Mouse (Mus musculus) urinary bladder, postnatal 14 days (tissue): ENCODE measurements around the gene Cdk15.
A peak's percentile ranks its signal among the peaks of the same experiment; 100 is the strongest.

Experiments
- DNase-seq: peaks from one replicate; pipeline ENCODE4 v3.0.0; 2021; ENCODE audit warnings: low spot score

Cdk15 gene

DNA sequence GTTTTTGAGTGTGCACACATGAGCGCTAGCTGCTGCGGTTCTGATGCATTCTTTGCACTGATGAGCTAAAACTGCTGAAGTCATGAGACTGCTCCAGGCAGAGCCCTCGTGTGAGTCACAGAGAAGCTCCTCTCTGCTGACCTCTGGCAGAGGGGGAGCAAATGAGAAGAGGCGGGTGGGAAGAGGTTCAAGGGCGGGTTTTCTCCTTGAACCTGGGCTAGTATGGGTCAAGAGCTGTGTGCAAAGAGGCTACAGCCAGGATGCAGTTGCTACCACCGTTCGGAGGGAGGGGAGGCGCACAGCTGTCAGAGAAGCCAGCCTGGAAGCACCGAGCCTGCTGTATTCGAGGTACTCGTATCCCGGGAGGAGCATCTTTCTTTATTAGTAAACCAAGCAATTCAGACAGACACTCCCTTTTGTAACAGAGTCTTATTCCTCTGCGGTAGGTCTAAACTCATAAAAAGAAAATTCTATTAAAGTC is at the start of gene Cdk15:
Cdk15 (plus strand) TSS at position 156 of the 481 bp plus-strand sequence.
- DNase-seq: peak; percentile 34

DNA sequence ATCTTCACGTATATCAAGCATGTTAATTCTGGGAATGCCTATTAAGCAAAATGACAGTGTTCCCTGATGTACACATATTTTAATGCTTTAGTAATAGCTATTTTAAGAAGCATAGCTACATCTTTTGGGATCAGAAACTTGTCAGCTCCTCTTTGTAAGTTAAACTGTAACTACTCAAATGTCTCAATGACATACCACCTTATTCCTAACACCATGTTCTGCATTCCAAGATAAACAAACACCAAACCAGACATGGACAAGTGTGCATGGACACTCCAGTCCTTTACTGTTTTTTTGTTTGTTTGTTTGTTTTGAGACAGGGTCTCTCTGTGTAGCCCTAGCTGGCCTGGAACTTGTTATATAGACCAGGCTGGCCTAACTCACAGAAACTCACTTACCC is 48.4 kb upstream of the Cdk15 start:
- DNase-seq: no peak

GRCm38 (mm10) chr1:59211651-59212050 is 45.1 kb upstream of the Cdk15 start:
- no peak for DNase-seq

DNA sequence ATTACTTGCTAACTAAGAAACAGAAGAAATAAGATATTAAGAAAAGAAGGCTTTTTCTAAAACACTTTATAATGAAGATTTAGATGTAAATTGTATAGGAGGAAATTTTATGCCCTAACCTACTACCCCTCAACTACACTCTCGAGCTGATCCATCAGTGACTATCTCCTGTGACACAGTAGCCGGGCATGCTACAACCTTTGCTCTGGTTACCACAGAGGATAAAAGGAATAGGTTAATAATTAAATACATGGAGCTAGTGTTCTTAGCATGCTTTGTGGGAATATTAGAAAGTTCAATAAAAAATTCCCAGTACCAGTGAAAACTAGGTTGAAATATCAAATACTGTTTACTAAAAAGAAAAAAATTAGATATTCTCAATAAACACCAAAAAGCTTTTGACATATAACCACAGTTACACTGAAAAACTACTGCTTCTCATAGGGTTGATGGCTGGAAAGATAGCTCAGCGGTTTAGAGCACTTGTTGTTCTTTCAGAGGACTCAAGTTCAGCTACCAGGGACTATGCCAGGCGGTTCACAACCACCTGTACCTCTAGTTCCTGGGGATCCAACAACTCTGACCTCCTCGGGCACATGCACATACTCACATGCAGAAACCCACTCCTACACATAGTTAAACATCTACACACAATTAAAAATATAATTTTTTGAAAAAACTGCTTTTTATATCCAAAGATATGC is 44.5 kb upstream of the Cdk15 start:
- no peak for DNase-seq

DNA sequence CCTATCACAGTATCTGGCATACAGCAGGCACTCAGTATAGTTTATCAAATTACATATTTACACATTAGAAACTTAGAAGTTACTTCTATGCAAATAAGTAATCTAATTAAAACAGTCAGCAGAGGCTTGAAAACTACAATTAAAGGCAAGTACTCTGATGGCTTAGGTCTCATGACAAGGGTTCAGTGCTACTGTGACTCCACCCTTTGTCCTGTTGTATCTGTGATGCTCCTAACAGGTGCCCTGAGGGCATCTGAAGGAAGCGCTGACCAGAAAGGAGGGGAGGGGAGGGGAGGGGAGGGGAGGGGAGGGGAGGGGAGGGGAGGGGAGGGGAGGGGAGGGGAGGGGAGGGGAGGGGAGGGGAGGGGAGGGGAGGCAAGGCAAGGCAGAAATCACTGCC is 43.8 kb upstream of the Cdk15 start:
- no peak for DNase-seq

GRCm38 (mm10) chr1:59215446-59215845 is 41.3 kb upstream of the Cdk15 start:
- DNase-seq: no peak

DNA sequence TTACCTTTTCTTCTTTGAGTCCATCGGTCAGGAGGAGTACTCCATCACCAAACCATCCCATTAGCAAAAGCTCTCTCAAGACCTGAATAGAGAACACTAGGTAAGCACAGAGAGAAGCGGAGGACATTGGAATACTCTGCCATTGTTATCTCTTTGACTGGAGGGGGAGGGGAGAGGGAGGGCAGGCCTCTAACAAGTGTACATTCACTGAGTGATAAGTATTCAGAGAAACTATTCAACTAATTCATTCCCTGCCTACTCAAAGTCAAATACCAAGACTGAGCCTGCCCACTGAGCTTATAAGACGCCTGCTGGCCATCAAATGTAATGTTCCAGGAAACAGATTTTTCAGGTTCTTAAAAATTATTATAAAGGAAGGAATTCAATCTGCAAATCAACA is 36.3 kb upstream of the Cdk15 start:
- no peak for DNase-seq

GRCm38 (mm10) chr1:59221591-59221990 is 35.1 kb upstream of the Cdk15 start:
- no peak for DNase-seq

- no peak for DNase-seq
Measured at GRCm38 (mm10) chr1:59222101-59222825, 34.4 kb upstream of the Cdk15 start.

DNA sequence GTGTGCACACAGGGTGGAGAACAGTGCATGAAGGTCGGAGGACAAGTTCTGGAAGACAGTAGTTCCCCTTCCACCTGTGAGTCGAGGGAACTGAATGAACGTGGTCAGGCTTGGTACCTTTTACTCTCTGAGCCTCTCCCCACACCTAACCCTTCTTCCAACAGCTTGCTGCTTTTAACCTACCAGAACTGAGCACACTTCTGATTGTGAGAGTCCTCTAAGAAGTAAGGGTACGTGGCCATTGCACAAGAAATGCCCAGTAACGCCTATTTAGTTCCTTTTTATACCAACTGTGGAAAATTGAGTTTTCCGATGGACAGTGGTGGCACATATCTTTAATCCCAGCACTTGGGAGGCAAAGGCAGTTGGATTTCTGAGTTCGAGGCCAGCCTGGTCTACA is 28.2 kb upstream of the Cdk15 start:
- no peak for DNase-seq

DNA sequence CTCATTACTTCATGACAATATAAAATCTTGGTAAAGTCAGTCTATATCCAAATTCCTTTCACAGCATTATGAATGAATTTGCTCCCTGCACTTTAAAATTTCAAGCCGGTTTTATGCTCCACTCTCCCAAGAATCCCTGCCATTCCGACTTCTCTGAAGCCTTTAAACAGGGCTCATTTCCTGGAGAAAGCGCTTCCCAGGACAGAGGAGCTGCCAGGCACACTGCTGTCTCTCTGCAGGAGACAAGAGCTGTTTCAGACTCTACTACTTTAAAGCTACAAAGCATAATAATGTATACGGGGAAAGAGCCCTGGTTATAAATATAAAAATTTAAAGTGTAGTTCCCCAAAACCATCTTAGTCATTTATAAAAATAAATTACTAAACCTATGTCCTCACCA is 27.5 kb upstream of the Cdk15 start:
- DNase-seq: no peak

GRCm38 (mm10) chr1:59236856-59237441 is 19.8 kb upstream of the Cdk15 start, which contains the start of gene Als2:
TSS of gene Als2 (minus strand) at chr1:59237231.
- peak; percentile 99 for DNase-seq

GRCm38 (mm10) chr1:59237614-59238211 is 19.0 kb upstream of the Cdk15 start:
- DNase-seq: peak; percentile 78

DNA sequence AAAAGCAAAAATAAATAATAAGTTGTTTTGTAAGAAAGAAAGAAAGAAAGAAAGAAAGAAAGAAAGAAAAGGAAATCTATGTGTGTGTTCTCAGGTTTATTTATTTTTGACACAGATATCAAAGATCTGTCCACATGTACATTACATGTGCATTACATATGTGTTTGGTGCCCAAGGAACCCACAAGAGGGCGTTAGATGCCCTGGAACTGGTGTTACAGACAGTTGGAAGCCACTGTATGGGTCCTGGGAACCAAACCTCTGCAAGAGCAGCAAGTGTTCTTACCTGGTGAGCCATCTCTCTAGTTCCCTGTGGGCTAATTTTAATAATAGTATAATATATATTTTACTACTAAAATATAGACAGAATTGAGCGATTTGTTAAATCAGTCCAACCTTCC is 12.9 kb upstream of the Cdk15 start:
- no peak for DNase-seq

DNA sequence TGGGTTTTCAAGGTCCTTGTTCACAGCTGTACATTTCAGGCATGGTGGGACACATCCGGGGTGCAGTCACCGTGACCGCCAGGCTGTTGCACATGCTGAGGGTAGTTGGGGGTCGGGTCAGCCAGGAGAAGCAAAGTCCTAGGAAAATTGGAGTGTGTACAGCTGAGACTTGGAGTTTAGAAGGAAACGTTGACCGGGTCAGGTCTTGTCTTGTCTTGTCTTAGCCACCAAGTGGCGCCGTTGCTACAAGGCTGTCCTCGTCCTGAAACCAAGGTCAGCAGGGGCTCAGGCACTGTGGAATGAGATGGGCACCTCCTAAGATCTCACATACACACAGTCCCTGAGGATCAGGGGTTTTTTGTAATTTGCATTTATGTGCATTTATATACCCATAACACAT is 9.1 kb upstream of the Cdk15 start:
- DNase-seq: peak; percentile 60

- DNase-seq: peak; percentile 49
Measured at GRCm38 (mm10) chr1:59252762-59253161, 3.9 kb upstream of the Cdk15 start.

- no peak for DNase-seq
Measured at GRCm38 (mm10) chr1:59253301-59253909, 3.3 kb upstream of the Cdk15 start.

DNA sequence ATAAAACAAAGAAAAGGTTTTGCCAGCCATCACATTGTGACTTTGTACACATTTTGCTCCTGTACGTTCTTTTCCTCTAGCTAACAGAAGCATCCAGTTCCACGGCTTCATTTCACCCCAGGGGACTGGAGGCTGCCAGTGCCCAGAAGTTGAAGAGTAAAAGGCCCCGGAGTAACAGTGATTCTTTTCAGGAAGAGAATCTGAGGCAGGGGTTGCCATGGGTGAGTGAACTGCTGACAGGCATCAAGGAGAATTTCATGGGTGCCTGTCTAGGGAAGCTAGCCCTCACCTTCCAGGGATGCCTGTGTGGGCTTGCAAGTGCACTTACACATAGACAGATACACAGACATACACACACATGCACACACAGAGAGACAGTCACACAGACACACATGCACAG is 1.0 kb downstream of the Cdk15 start:
- no peak for DNase-seq

DNA sequence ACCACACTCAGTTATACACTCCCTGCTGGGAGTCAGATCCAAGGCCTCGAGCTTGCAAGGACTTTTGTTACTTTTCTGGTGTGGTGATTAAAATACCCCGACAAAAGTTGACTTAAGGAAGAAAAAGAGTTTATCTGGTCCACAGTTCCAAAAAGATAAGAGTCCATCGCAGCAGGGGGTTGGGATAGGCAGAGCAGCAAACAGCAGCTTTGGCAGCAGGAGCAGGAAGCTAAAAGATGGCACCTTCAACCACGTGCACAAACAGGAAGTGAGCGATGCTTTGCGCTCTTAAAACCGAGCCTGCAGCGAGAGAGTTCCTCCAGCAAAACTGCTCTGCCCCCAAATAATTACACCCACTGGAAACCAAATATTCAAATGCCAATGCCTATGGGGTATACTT is 12.2 kb downstream of the Cdk15 start:
- no peak for DNase-seq

DNA sequence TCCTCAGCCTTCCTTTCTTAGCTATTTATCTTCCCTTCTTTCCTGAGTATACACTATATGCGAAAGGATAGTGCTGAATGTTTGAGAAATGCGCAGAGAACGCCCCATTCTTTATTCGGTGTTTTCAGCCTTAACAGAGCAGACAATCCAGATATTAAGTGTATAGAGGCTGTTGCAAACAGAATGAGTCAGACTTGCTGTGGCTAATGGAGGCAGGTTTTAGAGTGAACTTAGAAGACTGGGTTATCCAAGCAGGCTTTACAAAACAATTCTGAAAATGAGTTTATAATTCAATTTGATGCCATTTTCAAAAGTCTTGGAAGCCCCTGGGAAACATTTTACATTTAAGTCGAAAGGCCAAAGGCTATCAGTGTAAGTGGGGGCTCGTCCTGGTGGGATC is 12.8 kb downstream of the Cdk15 start:
- no peak for DNase-seq

DNA sequence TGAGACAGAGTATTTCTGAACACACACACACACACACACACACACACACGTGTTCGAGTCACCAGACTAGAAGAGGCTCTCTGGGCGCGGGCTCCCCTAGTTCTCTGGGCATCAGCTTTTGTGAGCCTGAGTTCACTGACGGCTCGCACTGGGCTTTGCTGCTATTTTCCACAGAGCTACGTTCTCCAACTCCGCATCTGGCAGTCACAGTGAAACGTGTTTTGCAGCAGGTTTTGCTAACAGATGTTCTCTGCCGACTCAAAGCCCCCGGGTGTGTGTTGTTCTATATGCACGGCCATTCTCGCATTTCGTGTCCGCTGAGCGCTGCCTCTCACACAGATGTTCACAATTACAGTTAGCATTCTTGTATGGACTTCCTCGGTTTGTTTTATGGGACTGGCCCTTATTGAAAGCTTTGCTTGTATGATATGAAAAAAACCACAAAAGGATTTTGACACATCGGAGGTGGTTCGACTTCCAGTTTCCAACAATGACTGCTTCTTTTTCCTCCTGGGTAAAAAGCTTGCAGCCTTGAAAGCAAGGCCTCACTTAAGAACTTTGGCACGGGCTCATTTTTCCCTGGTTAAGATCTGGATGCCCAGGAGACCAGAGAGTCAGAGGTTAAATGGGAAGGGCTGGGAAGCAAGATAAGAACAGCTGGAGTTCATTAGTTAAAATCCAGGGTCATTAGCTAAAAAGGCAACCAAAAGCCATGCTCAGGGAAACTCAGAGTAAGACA is 13.4 kb downstream of the Cdk15 start:
- no peak for DNase-seq

DNA sequence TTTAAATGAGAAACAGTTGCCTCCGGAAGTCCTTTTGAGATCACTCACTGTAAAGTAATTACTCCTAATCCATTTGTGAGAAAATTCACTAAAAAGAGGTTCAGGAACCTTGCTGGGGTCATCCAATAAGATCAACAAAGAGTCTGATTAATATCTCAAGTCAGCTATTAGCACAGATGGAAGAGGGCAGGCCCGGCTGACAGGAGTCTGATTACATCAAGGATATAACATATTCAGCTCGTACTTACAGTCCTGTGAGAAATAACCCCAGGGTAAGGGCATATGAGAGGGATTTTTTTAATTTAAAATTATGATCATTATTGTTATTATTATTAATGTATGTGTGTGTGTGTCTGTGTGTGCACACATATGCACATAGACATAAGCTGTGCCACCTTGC is 15.5 kb downstream of the Cdk15 start:
- DNase-seq: no peak
